ENCODE assay signal across 15 mouse cellular contexts in the genomic region with DNA sequence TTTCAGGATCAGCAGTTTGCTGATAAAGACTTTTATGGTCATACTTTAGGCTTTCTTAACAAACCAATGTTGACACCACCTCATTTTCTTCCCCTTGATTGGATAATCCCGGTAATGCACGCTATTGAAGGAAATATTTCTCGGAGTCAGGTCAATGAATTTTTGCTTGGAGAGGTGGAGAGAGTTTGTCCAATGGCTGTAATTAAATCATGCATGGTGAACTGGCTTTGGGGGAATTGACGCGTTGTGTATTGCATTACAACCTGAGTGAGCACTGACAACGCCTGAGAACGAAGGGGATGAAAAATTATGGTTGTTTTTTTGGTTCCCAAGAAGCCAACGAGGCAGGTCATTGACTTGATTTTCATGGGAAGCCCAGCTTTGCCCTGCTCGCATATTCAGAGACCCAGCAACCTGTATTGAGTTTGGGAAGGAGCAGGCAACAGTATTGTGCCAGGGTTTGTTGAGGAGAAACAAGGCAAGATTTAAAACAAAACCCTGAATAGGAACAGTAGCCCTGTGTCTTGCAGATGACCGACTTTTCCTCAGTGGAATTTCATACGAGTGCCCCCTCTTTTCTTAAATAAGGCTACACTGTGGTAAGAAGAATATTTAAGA. TPM values are rescaled to one million over a fixed set of nuclear protein-coding genes. Genes with fewer than 3 reads are reported as not detected.
DNase-seq lines count a peak whose midpoint lies in the region; ATAC-seq lines count a peak whose summit lies in the region.
"Had no signal": no experiment of that assay in that cellular context is flagged by ENCODE, and none has a peak within 500 bp of the region (broad histone marks: within the 10 kb centered on the region; RNA-seq: fewer than 3 reads in every experiment).

No protein-coding gene starts in this region.

- H3K36me3 ChIP-seq in heart, embryonic 11.5 days (ENCODE audit: control insufficient read depth, insufficient read depth, low read length), result no peaks in the 10 kb centered on the region
- H3K36me3 ChIP-seq in hindbrain, embryonic 16.5 days (ENCODE audit: control insufficient read depth, insufficient read depth, low read length), result no peaks in the 10 kb centered on the region; the same call in 1 of the 2 replicates
- no peaks in the 10 kb centered on the region for H3K36me3 ChIP-seq in neural tube, embryonic 12.5 days

- no peak overlapping the region for H3K9ac ChIP-seq in heart, embryonic 11.5 days (ENCODE audit: low read depth, low read length)
- H3K9ac ChIP-seq in hindbrain, embryonic 16.5 days (ENCODE audit: low read depth, low read length), result no peak overlapping the region
- H3K9ac ChIP-seq in neural tube, embryonic 12.5 days, result no peak overlapping the region
- H3K9ac ChIP-seq: liver, embryonic 14.5 days had no signal

- no peak for ATAC-seq in heart, embryonic 11.5 days (replicated peaks; ENCODE audit: insufficient number of reproducible peaks, low FRiP score, low TSS enrichment)
- 0 out of 2 replicates have a peak, but pooled peaks have one; percentile 34 for ATAC-seq in hindbrain, embryonic 16.5 days
- ATAC-seq in neural tube, embryonic 12.5 days (ENCODE audit: low FRiP score, low read depth), result peak; percentile 61

- no peak overlapping the region for H3K27ac ChIP-seq in heart, embryonic 11.5 days (ENCODE audit: low read depth, low read length)
- H3K27ac ChIP-seq in hindbrain, embryonic 16.5 days (ENCODE audit: low read depth, low read length), result peak overlapping the region; percentile 31; the same call in 1 of the 2 replicates
- H3K27ac ChIP-seq in neural tube, embryonic 12.5 days, result no peak overlapping the region
- H3K27ac ChIP-seq: liver, embryonic 14.5 days had no signal

- no peaks in the 10 kb centered on the region for H3K27me3 ChIP-seq in heart, embryonic 11.5 days (ENCODE audit: control insufficient read depth, insufficient read depth, low read length)
- H3K27me3 ChIP-seq in hindbrain, embryonic 16.5 days (replicated peaks; ENCODE audit: control insufficient read depth, insufficient read depth, low read length), result no peaks in the 10 kb centered on the region
- no peaks in the 10 kb centered on the region for H3K27me3 ChIP-seq in neural tube, embryonic 12.5 days (replicated peaks)

- no peaks in the 10 kb centered on the region for H3K9me3 ChIP-seq in heart, embryonic 11.5 days (replicated peaks; ENCODE audit: control insufficient read depth, low read length)
- H3K9me3 ChIP-seq in hindbrain, embryonic 16.5 days (ENCODE audit: control insufficient read depth, low read length), result no peaks in the 10 kb centered on the region
- H3K9me3 ChIP-seq in neural tube, embryonic 12.5 days, result no peaks in the 10 kb centered on the region

- H3K4me2 ChIP-seq in heart, embryonic 11.5 days, result no peak overlapping the region
- peak overlapping the region; percentile 10; the same call in 1 of the 2 replicates for H3K4me2 ChIP-seq in hindbrain, embryonic 16.5 days (ENCODE audit: low read length)
- H3K4me2 ChIP-seq in neural tube, embryonic 12.5 days (replicated peaks), result peak overlapping the region; percentile 28; the same call in 1 of the 2 replicates

- no peak overlapping the region for H3K4me3 ChIP-seq in heart, embryonic 11.5 days (ENCODE audit: low read depth, low read length)
- no peak overlapping the region for H3K4me3 ChIP-seq in hindbrain, embryonic 16.5 days (ENCODE audit: low read length)
- no peak overlapping the region for H3K4me3 ChIP-seq in neural tube, embryonic 12.5 days
- H3K4me3 ChIP-seq: myocyte had no signal

- WGBS in heart, embryonic 11.5 days (ENCODE audit: insufficient replicate concordance), result 74% methylated on average over 11 of the region's 11 CpGs
- WGBS in hindbrain, embryonic 16.5 days, result 24% methylated on average over 11 of the region's 11 CpGs
- WGBS in neural tube, embryonic 12.5 days, result 31% methylated on average over 11 of the region's 11 CpGs

- no peaks in the 10 kb centered on the region for H3K4me1 ChIP-seq in heart, embryonic 11.5 days (ENCODE audit: control insufficient read depth, insufficient read depth, low read length)
- peaks cover 12% of the 10 kb centered on the region for H3K4me1 ChIP-seq in hindbrain, embryonic 16.5 days (ENCODE audit: control insufficient read depth, insufficient read depth, low read depth, low read length)
- H3K4me1 ChIP-seq in neural tube, embryonic 12.5 days, result peaks cover 29% of the 10 kb centered on the region

- peak; percentile 31 for DNase-seq in heart, adult 11 months
- DNase-seq in embryo, embryonic 11 days, result peak; percentile 19
- DNase-seq in spleen, postnatal 36 days (ENCODE audit: low spot score in 2 of 2), result no peak
- no peak for DNase-seq in adipocyte (ENCODE audit: low spot score)
- no peak for DNase-seq in thymus, postnatal 4 days
- DNase-seq: adrenal gland, postnatal 25 days; cerebellum, adult 11 months; left cerebral cortex, postnatal 4 days; lung, postnatal 4 days; right cerebral cortex, adult 18-20 months had no signal

RNA-seq across cellular contexts. Expression of a gene that starts 26.9 kb away (rescaled TPM):
- polyA plus RNA-seq in heart, embryonic 11.5 days (2014; fragmentation: Nextera tagmentation; extraction: Ambion mirVana), result 4.7 and 5.3 TPM in 2 replicates
- 6.8 and 7.2 TPM in 2 replicates for polyA plus RNA-seq in hindbrain, embryonic 16.5 days (2015; fragmentation: Nextera tagmentation; extraction: Ambion mirVana)
- 12.1 and 13.0 TPM in 2 replicates for polyA plus RNA-seq in neural tube, embryonic 12.5 days (2016; fragmentation: Nextera tagmentation; extraction: Ambion mirVana)

Comparison
In these comparisons a context has a peak if more than half of its experiments do, and no peak if none do; other contexts are left out.
1. DNase-seq: peak in heart, adult 11 months (single experiment) and embryo, embryonic 11 days (single experiment); none in spleen, postnatal 36 days (0 of 2), adipocyte (single experiment) and thymus, postnatal 4 days (single experiment).